Mouse (Mus musculus): ENCODE measurements around the gene Phb2. TPM values are rescaled to one million over a fixed set of nuclear protein-coding genes. Genes with fewer than 3 reads are reported as not detected.

The Phb2 gene
- total RNA-seq, 2 experiments from 2014 or later, result 121 to 124 TPM

DNA sequence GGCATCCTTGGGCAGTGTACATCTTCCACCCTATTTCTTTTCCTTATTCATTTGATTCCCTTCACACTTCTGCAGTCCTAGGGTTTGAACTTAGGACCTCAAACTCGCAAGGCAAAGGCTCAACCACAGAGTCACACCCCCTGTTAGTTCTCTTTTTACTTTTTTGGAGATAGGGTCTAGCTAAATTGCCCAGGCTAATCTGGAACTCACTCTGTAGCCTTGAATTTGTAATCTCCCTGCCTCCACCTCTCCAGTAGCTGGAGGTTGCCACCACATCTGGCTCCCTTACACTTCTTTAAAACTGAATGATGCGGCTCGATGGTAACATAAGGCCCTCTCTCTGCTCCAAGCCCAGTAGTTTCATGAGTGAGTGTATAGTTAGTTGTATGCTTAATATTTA, 22.3 kb downstream of the Phb2 start:
- H3K4me3 ChIP-seq, result no peak overlapping the region
- no peak for DNase-seq (ENCODE audit: low spot score in 2 of 2)
- no peak for TF ChIP-seq CTCF (conservative IDR thresholded peaks at IDR 0.05)
- H3K27ac ChIP-seq, result no peak overlapping the region

DNA sequence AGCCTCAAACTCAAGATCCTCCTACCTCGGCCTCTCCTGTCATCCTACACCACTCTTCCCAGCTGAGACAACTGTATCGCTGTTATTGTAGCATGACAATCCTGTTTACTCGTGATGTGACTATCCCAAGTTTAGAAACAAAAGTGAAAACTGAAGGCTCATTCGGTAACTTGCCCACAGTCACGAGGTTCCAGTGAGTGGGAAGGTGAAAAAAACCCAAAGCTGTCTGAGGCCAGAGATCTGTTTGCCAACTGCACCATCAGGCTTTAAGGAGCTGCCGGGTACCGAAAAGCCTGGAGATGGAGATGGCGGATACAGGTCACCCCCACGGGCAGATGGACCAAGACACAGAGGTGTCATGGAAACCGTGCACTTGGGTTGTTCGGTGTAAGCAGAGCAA, 24.9 kb downstream of the Phb2 start:
- no peak overlapping the region for H3K4me3 ChIP-seq
- no peak for DNase-seq (ENCODE audit: low spot score in 2 of 2)
- no peak overlapping the region for H3K27ac ChIP-seq
- TF ChIP-seq CTCF (conservative IDR thresholded peaks at IDR 0.05), result no peak

DNA sequence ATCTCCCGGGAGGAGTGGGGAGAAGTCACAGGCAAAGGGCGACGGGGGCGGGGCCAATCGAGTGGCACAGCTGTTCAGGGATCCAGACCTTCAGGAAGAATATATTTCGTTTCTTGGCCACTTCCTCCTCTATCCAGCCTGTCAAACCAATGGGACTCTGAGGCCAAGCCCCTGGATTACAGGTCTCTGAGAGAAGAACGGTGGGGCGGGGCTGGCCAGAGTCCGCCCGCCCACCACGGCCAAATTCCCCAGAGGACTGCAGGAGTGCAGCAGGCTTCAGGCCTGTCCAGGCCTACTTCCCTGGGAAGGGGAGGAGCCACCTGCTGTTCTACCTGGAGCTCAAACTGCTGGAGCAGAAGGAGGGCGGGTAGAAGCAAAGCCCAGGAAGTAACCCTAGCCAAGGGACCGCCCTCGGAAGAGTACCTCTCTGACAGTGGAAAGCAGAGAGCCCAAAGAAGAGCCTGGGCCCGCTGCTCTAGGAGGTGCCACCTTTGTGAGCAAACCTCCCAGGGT, 26.4 kb downstream of the Phb2 start, which contains the start of gene Ptpn6:
Gene Ptpn6, minus strand, starts transcription at position 204 of the 513 bp plus-strand sequence.
- no peak for TF ChIP-seq CTCF (conservative IDR thresholded peaks at IDR 0.05)
- Histone ChIP-seq H3K4me3 (no peak within 1 kb of the TSS), H3K27ac (peak within 1 kb of the TSS; percentile 100; the same call in 1 of the 2 replicates)
- no peak for DNase-seq (ENCODE audit: low spot score in 2 of 2)

DNA sequence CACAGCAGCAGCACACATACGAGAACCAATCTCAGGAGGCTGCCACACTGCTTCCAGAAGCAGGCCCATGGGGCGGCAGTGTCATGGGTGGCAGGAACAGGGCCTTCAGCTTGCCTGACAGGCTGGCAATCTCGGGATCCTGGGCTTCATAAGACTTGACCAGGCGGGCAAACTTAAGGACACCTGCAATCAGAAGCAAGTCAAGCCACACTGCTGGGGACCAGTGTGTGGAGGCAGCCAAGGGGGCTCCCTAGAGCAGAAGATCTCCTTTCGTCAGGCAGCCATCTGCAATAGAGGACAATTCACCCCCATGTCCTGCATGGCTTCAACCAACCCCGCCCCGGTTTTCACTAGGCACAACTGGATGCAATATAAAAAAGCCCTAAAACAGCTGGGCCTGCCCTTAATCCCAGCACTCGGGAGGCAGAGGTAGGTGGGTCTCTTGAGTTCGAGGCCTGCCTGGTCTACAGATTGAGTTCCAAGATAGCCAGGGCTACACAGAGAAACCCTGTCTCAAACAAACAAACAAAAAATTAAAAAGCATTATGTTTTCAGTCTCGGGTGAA, 27.2 kb downstream of the Phb2 start:
- peak overlapping the region; percentile 100; the same call in 1 of the 2 replicates for H3K27ac ChIP-seq
- H3K4me3 ChIP-seq, result no peak overlapping the region
- DNase-seq (ENCODE audit: low spot score in 2 of 2), result no peak
- no peak for TF ChIP-seq CTCF (conservative IDR thresholded peaks at IDR 0.05)

GRCm38 (mm10) chr6:124740211-124740887, 28.2 kb downstream of the Phb2 start:
- peak overlapping the region; percentile 100 for H3K27ac ChIP-seq
- H3K4me3 ChIP-seq, result peak overlapping the region; percentile 65
- no peak for DNase-seq (ENCODE audit: low spot score in 2 of 2)
- peak; percentile 81 for TF ChIP-seq CTCF (conservative IDR thresholded peaks at IDR 0.05)

DNA sequence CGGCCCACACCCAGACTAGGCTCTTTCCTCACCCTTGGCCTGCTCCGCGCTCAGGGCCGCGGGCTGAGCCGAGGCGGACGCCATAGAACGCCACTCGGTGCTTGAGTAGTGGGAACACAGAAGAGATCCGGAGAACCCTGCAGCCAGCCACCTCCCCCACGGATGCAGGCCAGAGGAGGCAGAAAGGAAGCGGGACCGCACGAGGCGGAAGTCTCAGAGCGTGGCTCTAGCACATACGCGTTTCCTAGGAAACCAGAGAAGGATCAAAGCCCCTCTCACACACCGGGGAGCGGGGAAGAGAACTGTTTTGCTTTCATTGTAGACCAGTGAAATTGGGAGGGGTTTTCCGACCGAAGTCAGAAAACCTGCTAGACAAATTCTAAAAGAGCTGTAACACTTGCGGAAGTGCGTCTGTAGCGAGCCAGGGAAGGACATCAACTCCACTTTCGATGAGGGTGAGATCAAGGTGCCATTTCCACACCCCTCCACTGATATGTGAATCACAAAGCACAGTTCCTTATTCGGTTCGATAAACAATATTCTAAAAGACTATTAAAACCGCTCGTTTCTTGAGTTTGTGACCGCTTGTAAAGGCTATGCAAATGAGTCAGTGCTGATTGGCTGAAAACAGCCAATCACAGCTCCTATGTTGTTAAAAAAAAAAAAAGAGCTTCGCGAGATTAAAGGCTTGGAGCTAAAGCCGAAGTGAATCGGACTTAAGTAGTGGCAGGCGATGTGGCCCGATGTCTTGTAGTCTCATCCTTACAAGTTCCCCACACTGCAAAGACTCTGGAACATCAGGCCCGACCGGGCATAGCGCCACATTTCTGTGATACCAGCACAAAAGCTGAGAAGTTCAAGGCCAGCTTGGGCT, 29.0 kb downstream of the Phb2 start, which contains the start of gene Grcc10:
Gene Grcc10, minus strand, starts transcription at position 487 of the 874 bp plus-strand sequence.
- peak; percentile 88 to 92 for DNase-seq (ENCODE audit: low spot score in 2 of 2)
- peak within 1 kb of the TSS; percentile 100 for H3K27ac ChIP-seq
- no peak for TF ChIP-seq CTCF (conservative IDR thresholded peaks at IDR 0.05)
- peak within 1 kb of the TSS; percentile 65 for H3K4me3 ChIP-seq

DNA sequence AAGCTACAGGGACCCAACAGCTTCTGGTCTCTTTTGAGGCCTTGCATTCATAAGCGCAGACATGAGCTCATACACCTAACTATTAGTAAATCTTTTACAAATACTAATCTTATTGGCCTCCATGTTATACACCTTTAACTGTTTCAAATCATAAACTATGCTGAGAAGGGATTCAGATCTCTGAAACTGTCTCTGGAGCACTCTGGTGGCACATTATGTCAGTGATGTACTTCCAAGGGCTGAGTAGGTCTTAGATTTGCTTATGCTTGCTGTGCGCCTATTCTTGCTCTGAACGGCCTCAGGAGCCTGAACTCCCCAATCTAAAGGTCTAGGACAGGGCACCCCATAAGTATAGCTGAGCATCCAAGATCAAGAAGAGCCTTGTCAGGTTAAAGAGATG, 29.7 kb downstream of the Phb2 start:
- H3K27ac ChIP-seq, result peak overlapping the region; percentile 100
- no peak for TF ChIP-seq CTCF (conservative IDR thresholded peaks at IDR 0.05)
- peak overlapping the region; percentile 65 for H3K4me3 ChIP-seq
- no peak for DNase-seq (ENCODE audit: low spot score in 2 of 2)

GRCm38 (mm10) chr6:124742839-124743514, 30.8 kb downstream of the Phb2 start:
- no peak for DNase-seq (ENCODE audit: low spot score in 2 of 2)
- TF ChIP-seq CTCF (conservative IDR thresholded peaks at IDR 0.05), result no peak
- Histone ChIP-seq H3K4me3 (no peak overlapping the region), H3K27ac (no peak overlapping the region)

GRCm38 (mm10) chr6:124743647-124744046, 31.5 kb downstream of the Phb2 start:
- Histone ChIP-seq H3K27ac (no peak overlapping the region; the same call in 1 of the 2 replicates), H3K4me3 (no peak overlapping the region)
- no peak for TF ChIP-seq CTCF (conservative IDR thresholded peaks at IDR 0.05)
- no peak for DNase-seq (ENCODE audit: low spot score in 2 of 2)

DNA sequence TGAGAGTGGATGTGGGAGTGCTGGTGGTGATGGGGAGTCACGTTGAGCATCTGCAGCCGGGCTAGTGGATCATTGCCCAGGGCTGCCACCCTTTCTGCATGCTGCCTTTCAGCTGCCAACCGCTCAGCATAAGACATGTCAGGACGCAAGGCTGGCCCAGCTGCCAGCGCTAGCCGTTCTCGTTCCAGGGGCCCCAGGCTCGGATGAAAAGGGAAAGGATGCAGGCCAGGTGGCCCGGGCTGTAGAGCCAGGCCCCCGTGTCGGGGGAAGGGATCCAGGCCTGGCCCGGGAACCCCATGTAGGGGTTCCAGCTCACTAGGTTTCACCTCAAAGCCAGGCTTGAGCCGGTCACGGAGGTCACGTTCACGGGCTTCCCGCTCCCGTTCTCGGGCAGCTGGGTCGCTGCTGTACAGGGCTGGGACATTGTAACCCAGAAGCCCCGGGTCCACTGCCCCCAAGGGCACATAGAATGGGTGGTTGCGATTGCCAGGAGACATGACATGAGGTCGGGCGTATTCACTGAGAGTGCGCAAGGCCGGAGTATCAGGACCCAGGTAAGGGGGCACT, 32.7 kb downstream of the Phb2 start:
- peak overlapping the region; percentile 75 for H3K4me3 ChIP-seq
- H3K27ac ChIP-seq, result peak overlapping the region; percentile 98
- TF ChIP-seq CTCF (conservative IDR thresholded peaks at IDR 0.05), result no peak
- no peak for DNase-seq (ENCODE audit: low spot score in 2 of 2)

- peak; percentile 98 for TF ChIP-seq CTCF (conservative IDR thresholded peaks at IDR 0.05)
- Histone ChIP-seq H3K27ac (peak overlapping the region; percentile 98), H3K4me3 (peak overlapping the region; percentile 75)
- DNase-seq (ENCODE audit: low spot score in 2 of 2), result peak; percentile 94 to 96
These were observed 33.6 kb downstream of the Phb2 start for GRCm38 (mm10) chr6:124745490-124746295.

All from layer of hippocampus, adult 2 months (tissue).